Mouse (Mus musculus) urinary bladder, postnatal 10 days (tissue): ENCODE data around the gene Pfkm.

Experiments used
- DNase-seq: peaks from one replicate; pipeline ENCODE4 v3.0.0; 2022; ENCODE audit warnings: low spot score

The Pfkm gene

DNA sequence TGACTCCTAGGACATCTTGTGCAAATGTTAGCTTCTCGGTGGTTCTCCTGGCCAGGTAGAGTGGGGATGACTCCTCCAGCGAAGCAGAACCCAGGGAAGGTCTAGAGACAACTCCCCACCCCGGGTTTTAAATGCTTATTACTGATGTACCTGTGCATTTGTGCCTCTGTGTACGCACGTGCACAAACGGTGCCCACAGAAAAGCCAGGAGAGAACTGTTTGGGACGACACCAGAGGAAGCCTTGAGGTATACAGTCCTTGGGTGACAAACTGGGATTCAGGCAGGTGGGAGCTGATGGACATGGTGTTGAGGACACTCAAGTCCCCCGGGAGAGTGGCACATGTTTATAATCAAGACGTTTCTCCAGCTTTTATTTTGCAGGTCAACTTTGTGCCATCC is 78.5 kb downstream of the Pfkm start:
- no peak for DNase-seq

- no peak for DNase-seq
Observed at GRCm38 (mm10) chr15:98172113-98172512, 79.7 kb downstream of the Pfkm start.

- DNase-seq: no peak
Observed at GRCm38 (mm10) chr15:98173821-98174220, 81.4 kb downstream of the Pfkm start.

DNA sequence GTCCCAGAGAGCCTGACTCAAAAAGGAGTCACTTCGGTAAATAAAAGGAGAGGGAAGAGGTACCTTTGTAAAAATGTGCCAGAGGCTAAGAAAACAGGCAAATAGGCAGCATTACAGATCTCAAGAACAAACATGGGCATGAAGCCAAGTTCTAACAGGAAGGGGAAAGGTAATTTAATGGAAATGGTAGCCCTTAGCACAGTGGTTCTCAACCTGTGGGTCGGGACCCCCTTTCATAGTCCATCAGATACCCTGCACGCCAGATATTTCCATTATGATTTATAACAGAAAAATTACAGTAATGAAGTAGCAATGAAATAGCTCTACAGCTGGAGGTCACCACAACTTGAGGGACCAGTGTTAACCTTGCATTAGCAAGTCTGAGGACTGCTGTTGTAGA is 84.9 kb downstream of the Pfkm start:
- DNase-seq: no peak

DNA sequence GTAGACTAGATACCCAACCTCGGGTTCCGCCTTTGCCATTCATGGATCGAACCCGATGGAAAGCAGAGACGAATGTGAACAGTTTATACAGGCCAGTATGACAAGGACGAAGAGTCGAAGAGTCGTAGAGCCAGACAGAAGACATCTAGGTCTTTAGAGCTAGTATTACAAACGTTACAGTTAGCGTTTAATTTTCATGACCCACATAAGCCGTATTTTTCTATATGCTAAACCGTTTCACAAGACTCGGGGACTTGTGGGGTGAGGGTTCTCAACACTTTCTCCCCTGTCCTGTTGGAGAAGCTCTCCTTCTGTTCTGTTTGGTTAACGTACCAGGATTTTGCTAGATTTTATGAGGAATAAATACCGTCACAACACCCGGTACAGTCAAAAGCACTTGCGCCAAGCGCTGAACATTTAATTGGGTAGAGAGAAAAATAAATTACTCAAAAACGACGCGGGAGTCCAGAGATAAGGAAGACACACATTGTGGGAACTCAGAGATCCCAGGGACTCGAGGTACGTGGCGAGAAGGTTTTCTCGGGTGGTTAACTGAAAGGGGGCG is 88.3 kb downstream of the Pfkm start:
- no peak for DNase-seq

DNA sequence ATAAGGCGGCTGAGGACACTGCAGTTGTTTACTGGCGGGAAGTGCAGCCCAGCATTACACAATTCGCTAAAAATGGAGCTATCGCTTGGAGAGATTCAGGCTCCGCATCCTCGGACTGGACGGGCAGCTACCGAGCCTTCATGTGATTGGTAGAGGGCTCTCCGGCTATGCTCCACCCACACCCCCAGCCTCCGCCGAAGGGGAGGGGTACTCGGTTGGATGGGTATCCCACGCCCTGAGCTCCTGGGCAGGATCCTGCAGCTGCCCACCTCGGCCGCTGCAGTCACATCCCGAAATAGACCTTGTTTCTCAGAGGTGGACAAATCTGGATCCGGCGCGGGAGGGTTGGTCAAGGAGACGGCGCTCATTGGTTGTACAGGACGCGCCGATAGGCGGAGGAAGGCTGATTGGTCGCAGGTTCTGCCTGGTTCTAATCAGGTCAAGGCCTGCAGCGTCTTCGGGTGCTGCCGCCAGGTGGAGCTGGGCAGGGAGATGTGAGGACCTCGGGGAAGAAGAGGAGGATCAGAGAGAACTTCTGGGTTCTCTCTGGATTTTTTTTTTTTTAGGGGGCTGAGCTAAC is 88.8 kb downstream of the Pfkm start:
- DNase-seq: peak; percentile 90
